Mouse (Mus musculus): ENCODE data around the gene Hdc.

DNA sequence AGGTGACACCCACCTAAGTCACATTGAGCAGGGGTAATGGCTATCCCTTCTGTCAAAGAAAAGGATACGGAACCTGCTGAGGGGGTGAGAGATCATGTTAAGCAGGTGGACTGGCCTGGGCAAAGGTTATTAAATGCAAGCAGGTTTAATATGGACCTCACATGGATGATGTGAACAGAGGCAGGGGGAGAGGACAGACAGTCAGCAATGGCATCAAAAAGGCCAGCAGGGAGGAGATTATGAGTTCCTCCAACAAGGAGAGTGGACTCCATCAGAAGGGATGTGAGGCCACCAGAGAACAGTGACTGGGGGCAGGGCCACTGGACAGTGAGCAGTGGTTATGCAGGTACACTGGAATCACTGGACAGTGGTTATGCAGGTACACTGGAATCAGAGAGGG is 59.0 kb downstream of the Hdc start:
- no peak for TF ChIP-seq CHD2 (IDR thresholded peaks at IDR 0.05; ENCODE audit: low read depth, low read length)
- TF ChIP-seq HCFC1 (IDR thresholded peaks at IDR 0.05; ENCODE audit: borderline replicate concordance, insufficient read depth, low read length): no peak
- no peak for TF ChIP-seq ZNF384 (IDR thresholded peaks at IDR 0.05; ENCODE audit: low read depth, low read length)
- no peak for TF ChIP-seq MAFK (IDR thresholded peaks at IDR 0.05; ENCODE audit: insufficient read depth, low read depth, low read length)

Data from ES-E14 (cell line).